Mouse (Mus musculus) embryonic facial prominence, embryonic 14.5 days (tissue): ENCODE measurements around the gene Plaur. TPM values are rescaled to one million over a fixed set of nuclear protein-coding genes. Genes with fewer than 3 reads are reported as not detected.

Experiments used
- ATAC-seq: fragments of 200-750 bp; cut with Nextera tagmentation; 2 replicates; pipeline ENCODE4 v1.8.0; 2017; ENCODE audit warnings: low read depth, moderate number of reproducible peaks, moderate TSS enrichment
- DNase-seq: peaks from one replicate; pipeline ENCODE4 v3.0.0-alpha.2; 2015; ENCODE audit warnings: low spot score
- H3K27ac ChIP-seq: fragments of 300-500 bp; sonication (generic); replicated peaks from 2 replicates; pipeline ENCODE4 v1.5.1; 2014; ENCODE audit warnings: low read depth, mild to moderate bottlenecking, low read length, moderate library complexity
- H3K27me3 ChIP-seq: fragments of 300-500 bp; sonication (generic); replicated peaks from 2 replicates; pipeline ENCODE4 v1.6.1; 2014; ENCODE audit warnings: low read length; ENCODE audit not compliant: control insufficient read depth, insufficient read depth
- H3K36me3 ChIP-seq: fragments of 300-500 bp; sonication (generic); 2 replicates; pipeline ENCODE4 v1.6.1; 2014; ENCODE audit warnings: low read length, mixed read lengths; ENCODE audit not compliant: control insufficient read depth, insufficient read depth
- H3K4me1 ChIP-seq: fragments of 300-500 bp; sonication (generic); 2 replicates; pipeline ENCODE4 v1.6.1; 2014; ENCODE audit warnings: antibody characterized with exemption, low read length; ENCODE audit not compliant: control insufficient read depth, insufficient read depth
- H3K4me2 ChIP-seq: fragments of 300-500 bp; sonication (generic); 2 replicates; pipeline ENCODE4 v1.6.1; 2014; ENCODE audit warnings: low read depth, mild to moderate bottlenecking, low read length, moderate library complexity, mixed read lengths
- H3K4me3 ChIP-seq: fragments of 300-500 bp; sonication (generic); 2 replicates; pipeline ENCODE4 v1.5.1; 2014; ENCODE audit warnings: low read depth, mild to moderate bottlenecking, low read length
- H3K9ac ChIP-seq: fragments of 300-500 bp; sonication (generic); 2 replicates; pipeline ENCODE4 v1.6.1; 2014; ENCODE audit warnings: low read depth, mild to moderate bottlenecking, low read length, moderate library complexity, mixed read lengths
- H3K9me3 ChIP-seq: fragments of 300-500 bp; sonication (generic); 2 replicates; pipeline ENCODE4 v1.6.1; 2016; ENCODE audit warnings: low read length; ENCODE audit not compliant: control insufficient read depth
- WGBS: fragments of 180-500 bp; shearing (Covaris S2); extraction: QIAGEN DNeasy Blood & Tissue Kit; methylation state at CpG from one replicate; pipeline ENCODE4 v1.1.7; 2014; 5-methylcytosine and 5-hydroxymethylcytosine counted together
- polyA plus RNA-seq: library from polyadenylated mRNA; unstranded; fragments of >200 nt; fragmentation: Nextera tagmentation; extraction: Ambion mirVana; gene quantifications from 2 replicates; pipeline ENCODE4 v1.2.1, GENCODE M21; 2014

Plaur gene
- 8.0 and 12.2 TPM in 2 replicates for polyA plus RNA-seq

GRCm38 (mm10) chr7:24462388-24463319 is at the start of gene Plaur:
Plaur (plus strand) TSS chr7:24462484.
- Histone ChIP-seq H3K9me3 (no peaks in the 10 kb centered on the region), H3K4me3 (peak within 1 kb of the TSS; percentile 33), H3K9ac (peak within 1 kb of the TSS; percentile 49), H3K36me3 (no peaks in the 10 kb centered on the region), H3K4me1 (peaks cover 14% of the 10 kb centered on the region), H3K4me2 (peak within 1 kb of the TSS; percentile 51), H3K27me3 (no peaks in the 10 kb centered on the region), H3K27ac (no peak within 1 kb of the TSS; the same call in 1 of the 2 replicates)
- WGBS = 5% methylated on average over 24 of the region's 27 CpGs
- DNase-seq = no peak
- ATAC-seq = peak; percentile 64

DNA sequence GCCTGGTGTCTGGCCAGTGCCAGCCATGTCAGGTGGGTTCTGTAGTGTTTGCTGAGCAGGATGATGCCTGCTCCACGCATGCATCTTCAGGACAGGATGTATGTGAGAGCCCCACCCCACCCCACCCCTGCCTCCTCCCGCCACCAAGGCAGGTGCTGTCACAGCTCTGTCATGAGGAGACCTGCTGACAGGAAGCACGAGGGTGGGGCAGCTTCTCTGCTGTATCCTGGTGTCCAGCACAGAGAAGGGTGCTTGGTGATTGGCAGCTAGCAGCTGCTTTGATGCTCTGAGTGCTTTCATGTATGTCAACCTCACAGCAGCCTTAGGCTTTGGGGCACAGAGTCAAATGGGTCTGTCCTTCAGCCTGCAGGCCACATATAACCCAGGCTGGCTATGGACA is 48.7 kb upstream of the Plaur start:
- DNase-seq = no peak
- 71% methylated on average over 2 of the region's 3 CpGs for WGBS

GRCm38 (mm10) chr7:24415261-24415660 is 47.0 kb upstream of the Plaur start:
- H3K9me3 ChIP-seq = no peaks in the 10 kb centered on the region
- H3K36me3 ChIP-seq = peaks cover 17% of the 10 kb centered on the region; the same call in 1 of the 2 replicates
- 83% methylated on average over 7 of the region's 7 CpGs for WGBS
- ATAC-seq (no peak), DNase-seq (no peak)
- H3K4me2 ChIP-seq = no peak overlapping the region
- no peak overlapping the region for H3K27ac ChIP-seq
- no peaks in the 10 kb centered on the region for H3K4me1 ChIP-seq
- no peak overlapping the region for H3K4me3 ChIP-seq
- H3K27me3 ChIP-seq = no peaks in the 10 kb centered on the region
- H3K9ac ChIP-seq = no peak overlapping the region

More for the DNA sequence above, 48.7 kb upstream of the Plaur start:
- no peaks in the 10 kb centered on the region for H3K27me3 ChIP-seq
- no peak overlapping the region for H3K4me3 ChIP-seq
- no peak overlapping the region for H3K9ac ChIP-seq
- no peaks in the 10 kb centered on the region for H3K4me1 ChIP-seq
- H3K36me3 ChIP-seq = peaks cover 19% of the 10 kb centered on the region; the same call in 1 of the 2 replicates
- H3K9me3 ChIP-seq = no peaks in the 10 kb centered on the region
- H3K27ac ChIP-seq = no peak overlapping the region
- H3K4me2 ChIP-seq = no peak overlapping the region
- ATAC-seq = peak; percentile 38; the same call in 1 of the 2 replicates

GRCm38 (mm10) chr7:24419579-24419978 is 42.7 kb upstream of the Plaur start:
- ATAC-seq (no peak), DNase-seq (no peak)
- Histone ChIP-seq H3K4me2 (no peak overlapping the region), H3K9me3 (no peaks in the 10 kb centered on the region), H3K9ac (no peak overlapping the region), H3K27ac (no peak overlapping the region), H3K4me1 (no peaks in the 10 kb centered on the region), H3K36me3 (peaks cover 37% of the 10 kb centered on the region), H3K4me3 (no peak overlapping the region), H3K27me3 (no peaks in the 10 kb centered on the region)
- 90% methylated on average over 8 of the region's 8 CpGs for WGBS

DNA sequence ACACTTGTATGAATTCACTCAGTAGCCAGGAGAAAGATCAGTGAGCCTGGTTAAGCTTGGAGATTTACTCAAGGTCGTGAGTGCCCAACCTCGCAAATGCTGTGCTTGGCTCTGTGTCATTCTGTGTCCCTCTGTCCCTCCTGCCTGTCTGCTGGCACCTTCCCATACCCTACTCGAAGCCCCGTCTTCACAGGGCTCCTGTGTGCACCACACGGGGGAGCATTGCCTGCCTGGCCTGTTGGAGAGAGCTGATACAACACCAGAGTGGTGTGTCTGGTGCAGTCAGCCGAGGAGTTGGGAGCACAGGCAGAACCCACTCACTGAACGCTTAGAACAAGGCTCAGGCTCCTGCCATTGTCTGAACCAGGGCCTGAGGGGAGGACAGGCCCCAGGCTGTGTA is 40.6 kb upstream of the Plaur start:
- no peak overlapping the region for H3K9ac ChIP-seq
- no peak overlapping the region for H3K27ac ChIP-seq
- no peaks in the 10 kb centered on the region for H3K4me1 ChIP-seq
- no peak overlapping the region for H3K4me3 ChIP-seq
- ATAC-seq (no peak), DNase-seq (no peak)
- H3K4me2 ChIP-seq = no peak overlapping the region
- peaks cover 27% of the 10 kb centered on the region for H3K36me3 ChIP-seq
- no peaks in the 10 kb centered on the region for H3K27me3 ChIP-seq
- H3K9me3 ChIP-seq = no peaks in the 10 kb centered on the region
- 78% methylated on average over 7 of the region's 7 CpGs for WGBS

DNA sequence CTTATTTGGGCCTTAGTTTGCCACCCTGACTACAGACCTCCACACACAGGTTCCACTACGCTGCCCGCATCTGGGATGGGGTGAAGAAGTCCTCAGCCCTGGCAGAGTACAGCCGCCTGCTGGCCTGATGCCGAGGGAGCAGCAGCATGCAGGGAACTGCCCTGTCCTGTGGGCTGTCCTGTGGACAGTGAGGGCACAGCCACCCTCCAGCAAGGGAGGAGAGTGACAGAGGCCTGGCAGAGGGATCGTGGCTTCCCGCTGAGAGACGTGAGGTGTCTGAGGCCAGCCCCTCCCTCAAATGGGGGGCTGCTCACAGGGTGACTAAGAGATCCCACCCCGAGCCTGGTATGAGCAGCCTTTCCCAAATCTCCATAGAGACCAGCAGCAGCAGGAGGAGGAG is 40.0 kb upstream of the Plaur start:
- H3K36me3 ChIP-seq = peaks cover 21% of the 10 kb centered on the region
- H3K4me1 ChIP-seq = no peaks in the 10 kb centered on the region
- DNase-seq (no peak), ATAC-seq (no peak)
- H3K9me3 ChIP-seq = no peaks in the 10 kb centered on the region
- no peak overlapping the region for H3K9ac ChIP-seq
- 72% methylated on average over 8 of the region's 8 CpGs for WGBS
- H3K4me3 ChIP-seq = no peak overlapping the region
- no peaks in the 10 kb centered on the region for H3K27me3 ChIP-seq
- no peak overlapping the region for H3K4me2 ChIP-seq
- no peak overlapping the region for H3K27ac ChIP-seq

DNA sequence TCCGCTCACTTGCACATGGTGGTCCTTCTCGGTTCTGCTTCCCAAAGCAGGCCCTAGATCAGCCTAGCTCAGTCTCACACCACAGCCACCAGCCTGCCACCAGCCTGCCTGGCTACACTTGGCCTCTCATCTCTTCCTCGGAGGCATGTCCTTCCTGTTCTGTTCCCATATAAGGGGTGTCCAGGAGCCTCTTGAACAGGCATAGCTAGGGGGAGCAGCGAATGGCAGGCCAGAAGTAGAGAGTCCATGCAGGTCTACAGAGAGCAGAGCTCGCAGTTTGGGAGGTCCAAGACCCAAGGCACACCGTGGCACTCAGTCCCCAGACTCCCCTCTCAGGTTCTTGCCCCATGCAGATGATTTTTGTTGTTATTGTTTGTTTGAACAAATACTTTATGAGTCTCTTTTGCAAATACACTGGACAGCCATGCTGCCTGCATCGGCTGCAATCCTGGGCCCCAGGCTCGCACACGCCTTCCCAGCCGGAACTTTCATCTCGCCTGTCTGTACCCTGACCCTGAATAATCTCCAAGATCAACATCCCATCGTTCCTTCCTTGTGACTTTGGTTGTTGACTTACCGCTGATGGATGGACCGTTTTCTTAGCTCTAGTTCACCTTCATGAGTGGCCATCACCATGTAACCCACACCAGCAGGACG is 39.0 kb upstream of the Plaur start:
- Histone ChIP-seq H3K36me3 (peaks cover 21% of the 10 kb centered on the region), H3K9ac (no peak overlapping the region), H3K27ac (no peak overlapping the region), H3K9me3 (no peaks in the 10 kb centered on the region), H3K4me2 (no peak overlapping the region), H3K27me3 (no peaks in the 10 kb centered on the region), H3K4me3 (no peak overlapping the region), H3K4me1 (no peaks in the 10 kb centered on the region)
- WGBS = 86% methylated on average over 15 of the region's 15 CpGs
- DNase-seq (no peak), ATAC-seq (no peak)

- Histone ChIP-seq H3K9ac (0 out of 2 replicates have a peak overlapping the region, but pooled peaks have one; percentile 1), H3K4me2 (no peak overlapping the region), H3K4me1 (no peaks in the 10 kb centered on the region), H3K36me3 (peaks cover 21% of the 10 kb centered on the region), H3K27ac (no peak overlapping the region), H3K9me3 (no peaks in the 10 kb centered on the region), H3K4me3 (no peak overlapping the region), H3K27me3 (no peaks in the 10 kb centered on the region)
- WGBS = 84% methylated on average over 9 of the region's 12 CpGs
- no peak for DNase-seq
- ATAC-seq = no peak
These were observed 38.1 kb upstream of the Plaur start for GRCm38 (mm10) chr7:24423956-24424732.
